Mouse (Mus musculus) right cerebral cortex, adult 2 months (tissue): ENCODE results near the gene Robo2.
"Not testable (repeated sequence)": the region's sequence is repeated elsewhere in the genome, so short reads cannot be mapped to it uniquely, and the experiment has no call there.

Source experiments
- DNase-seq, 2 experiments: peaks; one replicate each; pipeline ENCODE4 v3.0.0; 2021 to 2022; ENCODE audit warnings: low spot score in 2 of 2

Robo2 gene

GRCm38 (mm10) chr16:74084188-74084587 is 327.4 kb downstream of the Robo2 start:
- DNase-seq = no peak

- no peak for DNase-seq
These were observed 339.0 kb downstream of the Robo2 start for GRCm38 (mm10) chr16:74072671-74073070.

GRCm38 (mm10) chr16:74070628-74071027 is 341.0 kb downstream of the Robo2 start:
- peak in 1 of 2 experiments; percentile 24 for DNase-seq

GRCm38 (mm10) chr16:74065958-74066357 is 345.7 kb downstream of the Robo2 start:
- DNase-seq = no peak

DNA sequence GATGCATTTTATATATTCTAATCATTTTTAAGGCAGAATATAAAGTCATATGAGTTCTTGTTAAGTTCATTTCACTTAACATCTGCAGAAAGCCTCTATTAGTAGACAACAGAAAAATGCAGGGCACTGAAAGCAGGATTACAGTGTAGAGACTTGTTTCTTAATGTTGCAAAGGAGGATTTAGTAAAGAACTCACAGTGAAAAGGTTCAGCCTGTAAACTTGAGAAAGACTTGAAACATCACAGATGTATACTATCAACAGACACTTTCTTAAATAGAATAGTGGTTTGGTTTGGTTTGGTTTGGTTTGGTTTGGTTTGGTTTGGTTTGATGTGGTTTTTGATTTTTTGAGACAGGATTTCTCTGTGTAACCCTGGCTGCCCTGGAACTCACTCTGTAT is 349.7 kb downstream of the Robo2 start:
- DNase-seq = no peak

DNA sequence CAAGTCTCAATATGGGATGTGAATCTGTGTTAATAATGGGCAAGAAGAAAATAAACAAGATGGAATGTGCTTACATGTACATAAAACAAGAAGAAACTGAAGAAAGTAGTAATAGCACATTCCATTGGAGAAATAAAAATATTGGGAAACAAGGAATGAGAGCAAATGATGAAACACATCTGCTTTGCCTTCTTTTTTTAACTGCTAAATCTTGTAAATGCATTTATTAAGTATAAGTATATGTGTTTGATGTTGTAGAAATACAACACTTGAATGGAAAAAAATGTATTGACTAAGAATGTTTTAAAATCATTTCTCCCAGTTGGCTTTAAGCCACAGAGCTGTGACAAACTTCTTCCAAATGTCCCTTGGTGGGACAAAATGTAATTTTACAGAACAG is 350.1 kb downstream of the Robo2 start:
- no peak for DNase-seq

- DNase-seq = no peak
These were observed 354.7 kb downstream of the Robo2 start for GRCm38 (mm10) chr16:74056886-74057285.

GRCm38 (mm10) chr16:74056210-74056609 is 355.4 kb downstream of the Robo2 start:
- DNase-seq = no peak

DNA sequence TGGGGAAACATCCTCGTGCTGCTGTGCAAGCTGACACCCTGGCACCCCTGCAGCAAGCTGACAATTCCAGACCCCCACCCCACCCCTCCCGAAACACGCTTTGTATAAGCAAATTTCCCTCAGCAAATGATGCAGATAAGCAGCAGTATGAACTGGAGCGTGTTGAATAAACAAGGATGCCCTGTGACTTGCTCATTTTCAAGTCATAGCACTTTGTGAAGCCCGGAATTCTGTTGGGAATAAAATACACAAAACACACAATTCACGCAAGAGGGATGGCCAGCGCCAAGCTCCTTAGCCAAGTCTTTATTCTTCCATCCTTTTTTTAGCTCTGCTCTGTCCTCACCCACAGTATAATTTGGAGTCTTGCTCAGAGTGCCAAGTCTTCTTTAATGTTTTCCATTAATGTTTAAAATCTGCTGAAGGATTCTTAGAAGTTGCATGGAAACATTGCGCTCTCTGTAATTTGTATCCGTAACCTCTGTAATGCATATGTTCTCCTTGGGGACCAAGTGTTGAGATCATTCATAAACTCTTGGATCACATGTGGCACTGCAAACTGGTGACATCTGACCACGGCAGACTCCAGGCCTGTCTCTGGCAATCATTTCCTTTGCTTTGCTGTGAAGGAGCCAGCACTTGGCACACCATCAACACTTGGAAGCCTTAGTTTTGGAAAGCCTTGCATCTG is 356.4 kb downstream of the Robo2 start:
- DNase-seq = peak; percentile 46 to 50

GRCm38 (mm10) chr16:74049467-74049866 is 362.2 kb downstream of the Robo2 start:
- DNase-seq = no peak

DNA sequence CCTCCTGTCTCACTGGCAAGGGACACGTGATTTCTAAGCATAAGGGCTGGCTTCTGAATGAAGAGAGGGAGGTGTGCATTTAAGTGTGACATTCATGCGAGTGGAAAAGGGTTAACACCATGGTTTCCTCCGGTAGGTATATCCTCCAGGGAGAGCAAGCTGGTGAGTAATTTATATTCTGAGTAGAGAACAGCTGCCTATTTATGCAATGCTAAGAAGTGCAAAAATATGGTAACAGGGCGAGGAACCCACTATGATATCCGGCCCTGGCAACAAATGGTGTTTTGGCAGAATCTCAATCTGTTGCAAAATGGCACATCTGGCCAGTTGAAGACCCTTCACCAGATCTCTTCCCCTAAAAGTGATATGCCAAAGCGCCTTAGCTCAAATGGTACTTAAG is 362.6 kb downstream of the Robo2 start:
- DNase-seq = no peak

GRCm38 (mm10) chr16:74047232-74047631 is 364.4 kb downstream of the Robo2 start:
- no peak for DNase-seq

DNA sequence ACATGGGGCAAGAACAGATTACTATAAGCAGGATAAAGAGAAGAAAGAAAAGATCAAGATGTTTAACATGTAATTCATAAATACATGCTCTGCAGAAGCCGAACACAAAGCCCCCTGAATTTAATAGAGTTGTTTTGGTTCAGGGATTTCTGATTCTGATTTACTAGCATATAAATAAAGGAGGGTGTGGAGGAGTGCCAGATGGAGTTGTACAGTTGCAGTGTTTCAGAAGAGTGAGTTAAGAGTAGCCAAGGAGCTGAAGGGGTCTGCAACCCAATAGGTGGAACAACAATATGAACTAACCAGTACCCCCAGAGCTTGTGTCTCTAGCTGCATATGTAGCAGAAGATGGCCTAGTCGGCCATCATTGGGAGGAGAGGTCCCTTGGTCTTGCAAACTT is 370.8 kb downstream of the Robo2 start:
- DNase-seq = not testable (repeated sequence)

DNA sequence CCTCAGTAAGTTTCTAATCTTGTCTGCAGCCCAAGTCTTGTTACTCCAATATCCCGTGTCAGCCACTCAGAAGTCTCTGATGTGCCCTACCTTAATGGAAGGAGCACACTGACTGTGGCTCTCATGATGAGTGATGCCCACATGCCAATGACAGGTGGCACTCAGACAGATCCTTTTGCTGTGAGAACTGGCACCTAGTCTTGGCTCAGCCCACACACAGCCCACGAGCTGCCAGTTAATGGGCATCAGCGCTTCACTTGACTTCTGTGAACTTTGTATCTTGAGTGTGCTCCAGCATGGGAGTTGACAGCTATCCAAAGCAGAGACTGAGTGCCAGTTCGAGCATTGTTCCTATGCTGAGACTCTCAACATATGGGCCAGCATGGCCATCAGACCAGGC is 383.8 kb downstream of the Robo2 start:
- DNase-seq = no peak

- no peak for DNase-seq
These were observed 389.2 kb downstream of the Robo2 start for GRCm38 (mm10) chr16:74022281-74022978.

DNA sequence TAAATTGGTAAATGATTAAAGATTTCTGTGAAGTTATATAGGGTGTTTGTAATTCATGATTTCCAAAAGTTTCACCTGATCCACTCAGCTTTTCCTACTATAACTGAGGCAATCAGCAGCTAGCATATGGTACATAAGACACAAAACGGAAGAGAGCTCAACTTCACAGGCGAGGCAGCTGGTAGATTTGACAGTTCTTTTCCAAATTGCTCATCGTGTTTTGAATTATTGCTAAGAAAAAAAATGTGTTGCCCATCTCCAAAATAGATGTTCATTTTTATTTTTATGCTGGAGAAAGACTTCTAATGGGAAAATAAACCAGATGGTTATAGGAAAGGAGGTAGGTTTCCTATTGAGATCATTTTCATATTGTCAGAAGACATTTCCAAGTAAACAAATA is 405.9 kb downstream of the Robo2 start:
- peak in 1 of 2 experiments; percentile 40 for DNase-seq

- no peak for DNase-seq
These were observed 410.3 kb downstream of the Robo2 start for GRCm38 (mm10) chr16:74001331-74001730.

DNA sequence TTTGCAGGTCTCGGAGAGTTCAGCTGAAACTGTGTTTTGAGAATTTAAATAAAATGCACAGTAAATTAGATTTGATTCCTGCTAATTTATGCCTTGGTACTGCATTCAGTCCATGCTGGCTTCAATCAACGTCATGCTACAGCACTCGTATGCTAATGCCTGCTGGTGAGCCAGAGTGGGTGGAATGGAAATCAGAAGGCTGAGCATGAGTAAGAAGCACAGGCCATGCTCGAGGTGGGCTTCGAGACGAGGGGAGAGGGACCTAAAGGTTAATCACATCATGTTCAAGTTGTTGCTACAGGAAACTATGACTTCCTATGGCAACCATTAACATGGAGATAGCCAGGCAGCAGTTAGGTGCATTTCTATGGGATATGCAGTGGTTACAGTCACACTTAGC is 420.4 kb downstream of the Robo2 start:
- no peak for DNase-seq

DNA sequence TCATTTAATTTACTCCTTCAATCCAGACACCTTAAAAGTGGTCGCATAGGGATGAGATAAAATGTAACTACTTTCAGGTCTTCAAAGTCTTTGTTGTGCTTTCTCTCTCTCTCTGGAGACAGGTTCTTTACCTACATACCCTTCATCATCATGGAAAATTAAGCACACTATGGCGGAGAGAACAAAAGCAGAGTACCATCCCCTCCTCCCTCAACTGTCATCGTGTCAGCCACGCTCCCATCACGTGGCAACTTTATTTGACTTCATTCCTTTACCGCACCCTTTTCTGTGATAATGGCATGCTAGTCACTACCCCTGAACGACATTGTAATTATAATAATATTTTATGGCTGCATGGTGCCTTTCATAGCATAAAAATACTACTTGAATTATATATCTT is 442.1 kb downstream of the Robo2 start:
- no peak for DNase-seq

DNA sequence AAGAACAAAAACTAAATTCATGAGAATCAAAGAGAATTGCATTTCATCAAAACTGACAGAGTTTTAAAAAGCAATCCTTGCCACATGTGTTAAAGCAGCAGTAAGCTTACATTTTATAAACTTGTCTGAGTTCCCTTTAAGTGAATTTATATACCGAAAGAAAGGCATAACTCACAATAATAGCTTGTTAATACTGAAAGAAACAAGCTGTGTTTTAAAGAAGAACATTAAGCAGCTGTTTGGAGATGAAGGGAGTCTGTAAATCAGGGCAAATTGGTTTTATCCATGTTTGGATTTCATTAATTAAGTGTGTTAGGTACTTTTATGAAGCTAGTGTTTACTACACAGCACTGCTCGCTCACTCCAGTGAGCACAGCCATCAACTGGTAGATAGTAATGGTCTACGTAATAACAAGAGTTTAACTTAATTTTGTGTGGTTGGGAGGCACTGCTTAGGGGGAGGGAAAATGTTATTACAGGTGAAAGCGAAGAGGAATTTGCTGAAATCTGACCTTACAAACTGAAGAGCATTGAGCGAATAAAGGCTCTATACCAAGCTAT is 447.2 kb downstream of the Robo2 start:
- no peak for DNase-seq

- DNase-seq = no peak
These were observed 452.1 kb downstream of the Robo2 start for GRCm38 (mm10) chr16:73959479-73959970.

DNA sequence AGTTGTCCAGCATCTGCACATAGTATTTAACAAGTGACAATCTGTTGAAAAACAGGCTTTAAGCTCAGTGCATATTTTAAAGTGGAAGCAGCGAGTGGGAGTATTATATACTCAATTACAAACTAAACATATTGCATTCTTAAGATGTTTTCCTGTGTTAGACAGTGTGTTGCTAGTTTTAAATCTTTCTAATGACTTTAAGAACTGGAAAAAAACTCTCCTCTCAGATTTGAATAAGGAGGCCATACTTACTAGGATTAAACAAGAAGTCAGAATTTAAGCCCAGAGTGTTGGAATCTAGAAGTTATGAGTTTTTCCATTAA is 453.1 kb downstream of the Robo2 start:
- DNase-seq = no peak
